Mouse (Mus musculus) stomach, embryonic 15.5 days (tissue): ENCODE results near the gene Axin2. TPM values are rescaled to one million over a fixed set of nuclear protein-coding genes. Genes with fewer than 3 reads are reported as not detected.

Experiments used
- ATAC-seq: fragments of 200-750 bp; cut with Nextera tagmentation; 2 replicates; pipeline ENCODE4 v1.8.0; 2017; ENCODE audit warnings: low read depth, moderate number of reproducible peaks, moderate TSS enrichment; ENCODE audit not compliant: insufficient read depth, low FRiP score
- H3K27ac ChIP-seq: fragments of 300-500 bp; sonication (generic); 2 replicates; pipeline ENCODE4 v1.5.1; 2015; ENCODE audit warnings: mild to moderate bottlenecking, inconsistent platforms
- H3K27me3 ChIP-seq: fragments of 300-500 bp; sonication (generic); replicated peaks from 2 replicates; pipeline ENCODE4 v1.6.1; 2015; ENCODE audit warnings: inconsistent platforms
- H3K36me3 ChIP-seq: fragments of 300-500 bp; sonication (generic); 2 replicates; pipeline ENCODE4 v1.6.1; 2015; ENCODE audit warnings: inconsistent platforms
- H3K4me1 ChIP-seq: fragments of 300-500 bp; sonication (generic); 2 replicates; pipeline ENCODE4 v1.6.1; 2015; ENCODE audit warnings: inconsistent platforms
- H3K4me2 ChIP-seq: fragments of 300-500 bp; sonication (generic); 2 replicates; pipeline ENCODE4 v1.6.1; 2015; ENCODE audit warnings: mild to moderate bottlenecking, inconsistent platforms
- H3K4me3 ChIP-seq: fragments of 300-500 bp; sonication (generic); replicated peaks from 2 replicates; pipeline ENCODE4 v1.5.1; 2015; ENCODE audit warnings: inconsistent platforms
- H3K9ac ChIP-seq: fragments of 300-500 bp; sonication (generic); 2 replicates; pipeline ENCODE4 v1.6.1; 2015; ENCODE audit warnings: inconsistent platforms
- H3K9me3 ChIP-seq: fragments of 300-500 bp; sonication (generic); 2 replicates; pipeline ENCODE4 v1.6.1; 2016; ENCODE audit warnings: inconsistent platforms
- WGBS: fragments of 180-500 bp; shearing (Covaris S2); methylation state at CpG from one replicate; pipeline ENCODE4 v1.1.7; 2015; 5-methylcytosine and 5-hydroxymethylcytosine counted together
- polyA plus RNA-seq: library from polyadenylated mRNA; unstranded; fragments of >200 nt; fragmentation: Nextera tagmentation; extraction: Ambion mirVana; gene quantifications from 2 replicates; pipeline ENCODE4 v1.2.1, GENCODE M21; 2015

Axin2 gene
- polyA plus RNA-seq, 1 experiment from 2014 or later = 3.8 TPM

DNA sequence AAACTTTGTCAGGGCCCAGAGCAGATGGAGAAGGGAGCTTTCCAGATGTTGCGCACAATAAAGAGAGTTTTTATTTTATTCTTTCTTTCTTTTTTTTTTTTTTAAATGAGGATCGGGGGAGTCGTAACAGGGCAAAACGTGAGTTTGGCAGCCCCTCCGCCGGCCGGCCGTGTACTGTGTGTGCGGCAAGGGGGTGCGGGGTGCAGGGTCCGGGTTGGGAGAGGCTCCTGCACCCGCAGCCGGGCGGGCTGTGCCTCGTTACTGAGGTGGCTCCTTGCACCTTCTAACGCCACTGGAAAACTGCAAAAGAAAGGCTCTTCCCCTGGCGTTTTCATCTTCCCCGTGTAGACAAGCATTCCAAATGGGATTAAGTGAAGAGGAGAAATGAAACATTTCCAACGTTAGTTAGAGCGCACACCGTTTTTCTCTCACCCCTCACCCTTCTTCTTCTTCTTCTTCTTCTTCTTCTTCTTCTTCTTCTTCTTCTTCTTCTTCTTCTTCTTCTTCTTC is 28.2 kb upstream of the Axin2 start:
- H3K27me3 ChIP-seq = no peaks in the 10 kb centered on the region
- 5% methylated on average over 21 of the region's 21 CpGs for WGBS
- H3K4me3 ChIP-seq = peak overlapping the region; percentile 34
- ATAC-seq = no peak
- H3K9ac ChIP-seq = no peak overlapping the region
- peak overlapping the region; percentile 69 for H3K4me2 ChIP-seq
- H3K36me3 ChIP-seq = no peaks in the 10 kb centered on the region
- no peaks in the 10 kb centered on the region for H3K9me3 ChIP-seq
- H3K27ac ChIP-seq = peak overlapping the region; percentile 79
- H3K4me1 ChIP-seq = peaks cover 13% of the 10 kb centered on the region; the same call in 1 of the 2 replicates

DNA sequence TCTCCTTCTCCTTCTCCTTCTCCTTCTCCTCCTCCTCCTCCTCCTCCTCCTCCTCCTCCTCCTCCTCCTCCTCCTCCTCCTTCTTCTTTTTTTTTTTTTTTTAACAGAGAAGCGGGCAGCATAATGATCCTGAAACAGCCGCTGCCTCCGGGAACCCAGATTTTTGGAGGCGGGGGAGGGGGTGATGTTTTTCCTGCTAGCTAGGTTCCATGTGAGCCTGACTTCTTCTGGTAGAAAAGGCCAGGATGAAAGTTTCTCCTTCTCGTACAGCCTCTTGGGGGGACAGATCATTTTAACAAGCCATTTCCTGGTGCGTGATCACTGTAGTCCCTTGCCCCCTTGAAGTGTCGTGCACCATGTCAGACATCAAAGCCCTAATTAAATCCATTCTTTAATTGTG is 27.7 kb upstream of the Axin2 start:
- Histone ChIP-seq H3K4me3 (no peak overlapping the region), H3K36me3 (no peaks in the 10 kb centered on the region), H3K27ac (no peak overlapping the region), H3K9me3 (no peaks in the 10 kb centered on the region), H3K27me3 (no peaks in the 10 kb centered on the region), H3K9ac (no peak overlapping the region), H3K4me1 (peaks cover 13% of the 10 kb centered on the region; the same call in 1 of the 2 replicates), H3K4me2 (no peak overlapping the region)
- WGBS = 35% methylated on average over 6 of the region's 7 CpGs
- ATAC-seq = no peak

DNA sequence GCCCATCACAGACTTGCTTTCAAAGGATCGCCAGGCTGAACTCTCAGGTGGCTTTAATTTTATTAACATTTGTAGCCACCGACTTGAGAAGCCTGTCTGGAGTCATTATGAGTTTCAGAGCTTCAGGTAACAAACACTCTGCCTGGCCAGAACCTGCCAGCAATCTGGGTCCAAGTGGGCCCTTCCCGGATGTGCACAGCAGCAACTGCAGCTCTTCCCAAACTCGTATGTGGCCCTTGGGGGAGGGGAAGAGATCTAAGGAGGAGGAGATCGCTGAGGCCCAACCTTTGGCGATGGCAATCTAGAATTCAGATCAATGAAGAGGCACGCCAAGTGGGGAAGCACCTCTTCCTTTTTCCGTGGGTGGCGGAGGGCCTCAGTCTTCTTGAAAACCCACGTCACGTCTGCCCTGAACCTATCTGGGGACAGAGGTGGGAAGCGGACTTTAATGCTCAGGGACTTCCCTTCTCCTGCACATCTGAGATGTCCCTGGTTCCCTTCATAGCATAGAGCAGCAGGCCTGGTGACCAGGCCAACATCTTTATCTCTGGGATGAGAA is 26.8 kb upstream of the Axin2 start:
- 70% methylated on average over 12 of the region's 12 CpGs for WGBS
- no peak for ATAC-seq
- H3K27ac ChIP-seq = no peak overlapping the region
- no peaks in the 10 kb centered on the region for H3K36me3 ChIP-seq
- H3K4me1 ChIP-seq = peaks cover 13% of the 10 kb centered on the region; the same call in 1 of the 2 replicates
- no peaks in the 10 kb centered on the region for H3K27me3 ChIP-seq
- H3K9me3 ChIP-seq = no peaks in the 10 kb centered on the region
- no peak overlapping the region for H3K4me3 ChIP-seq
- H3K9ac ChIP-seq = no peak overlapping the region
- no peak overlapping the region for H3K4me2 ChIP-seq

DNA sequence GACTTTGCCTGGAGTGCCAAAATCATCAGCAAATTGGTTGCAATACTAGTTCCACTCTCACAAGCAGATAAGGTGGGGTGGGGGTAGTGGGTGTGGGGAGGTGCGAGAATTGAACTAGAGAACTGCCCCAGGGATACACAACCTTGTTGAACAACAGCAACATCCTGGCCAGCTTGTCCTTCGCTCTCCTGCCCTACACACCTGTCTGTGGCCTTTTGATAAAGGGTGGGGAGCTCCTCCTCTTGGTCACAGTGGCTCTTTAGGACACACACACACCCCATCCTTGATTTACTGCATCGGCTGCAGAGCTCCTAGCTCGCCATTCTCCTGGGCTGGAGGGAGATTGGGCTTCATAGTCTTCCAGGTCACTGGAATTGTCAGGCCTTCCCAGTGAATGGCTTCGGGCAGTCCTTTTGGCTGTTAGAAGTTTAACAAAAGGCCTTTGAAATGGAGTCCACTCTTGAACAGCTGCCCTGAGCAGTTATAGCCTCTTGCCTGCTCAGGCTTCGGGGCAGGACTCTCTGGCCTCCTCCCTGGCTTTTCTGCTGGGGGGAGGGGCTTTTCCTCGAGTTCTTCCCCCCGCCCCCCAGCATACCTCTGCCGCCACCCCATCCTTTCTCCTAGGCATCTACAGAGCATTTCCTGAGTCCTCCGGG is 26.2 kb upstream of the Axin2 start:
- Histone ChIP-seq H3K9me3 (no peaks in the 10 kb centered on the region), H3K27me3 (no peaks in the 10 kb centered on the region), H3K9ac (no peak overlapping the region), H3K4me3 (no peak overlapping the region), H3K36me3 (no peaks in the 10 kb centered on the region), H3K27ac (no peak overlapping the region), H3K4me1 (peaks cover 13% of the 10 kb centered on the region; the same call in 1 of the 2 replicates), H3K4me2 (no peak overlapping the region)
- 63% methylated on average over 10 of the region's 10 CpGs for WGBS
- no peak for ATAC-seq

DNA sequence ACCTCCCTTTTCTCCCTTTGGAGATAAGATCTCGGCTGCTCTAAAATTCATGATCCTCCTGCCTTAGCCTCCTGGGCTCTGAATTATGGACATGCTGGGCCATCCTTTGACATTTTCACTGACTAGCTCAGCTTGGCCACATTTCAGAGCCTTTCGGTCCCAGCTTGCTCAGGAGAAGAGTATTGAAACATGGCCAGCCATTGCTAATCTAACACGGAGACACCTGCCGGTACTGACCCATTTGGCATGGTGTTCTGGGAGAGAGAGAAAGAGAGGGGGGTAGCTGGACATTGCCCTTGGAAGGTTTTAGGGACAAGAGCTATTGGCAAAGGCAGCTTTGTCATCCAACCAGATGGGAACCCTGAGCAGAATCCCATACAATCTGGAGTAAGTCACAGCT is 23.1 kb upstream of the Axin2 start:
- H3K9me3 ChIP-seq = no peaks in the 10 kb centered on the region
- no peak overlapping the region for H3K27ac ChIP-seq
- no peak overlapping the region for H3K4me2 ChIP-seq
- H3K27me3 ChIP-seq = no peaks in the 10 kb centered on the region
- no peak overlapping the region for H3K9ac ChIP-seq
- WGBS = 84% methylated on average over 4 of the region's 4 CpGs
- H3K36me3 ChIP-seq = no peaks in the 10 kb centered on the region
- H3K4me3 ChIP-seq = no peak overlapping the region
- ATAC-seq = no peak
- H3K4me1 ChIP-seq = peaks cover 3% of the 10 kb centered on the region; the same call in 1 of the 2 replicates

DNA sequence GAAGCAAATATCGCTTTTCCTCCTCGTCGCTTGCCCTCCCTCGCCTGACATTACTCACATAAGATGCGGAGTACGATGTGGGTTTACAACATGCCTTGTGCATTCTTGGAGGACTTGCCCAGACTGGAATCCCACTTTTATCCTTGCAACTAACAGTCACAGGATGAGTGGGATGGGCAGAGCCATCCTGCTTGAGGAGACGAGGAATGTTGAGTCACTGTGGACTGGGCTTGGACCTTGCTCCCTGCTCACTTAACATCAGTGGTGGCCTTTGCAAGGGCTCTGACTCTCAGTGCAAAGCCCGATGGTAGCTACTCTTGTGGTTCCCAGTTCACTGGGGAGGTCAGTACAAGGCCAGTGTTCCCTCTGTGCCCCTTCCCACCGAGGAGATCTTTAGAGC is 22.1 kb upstream of the Axin2 start:
- 61% methylated on average over 9 of the region's 9 CpGs for WGBS
- no peak for ATAC-seq
- H3K9ac ChIP-seq = no peak overlapping the region

DNA sequence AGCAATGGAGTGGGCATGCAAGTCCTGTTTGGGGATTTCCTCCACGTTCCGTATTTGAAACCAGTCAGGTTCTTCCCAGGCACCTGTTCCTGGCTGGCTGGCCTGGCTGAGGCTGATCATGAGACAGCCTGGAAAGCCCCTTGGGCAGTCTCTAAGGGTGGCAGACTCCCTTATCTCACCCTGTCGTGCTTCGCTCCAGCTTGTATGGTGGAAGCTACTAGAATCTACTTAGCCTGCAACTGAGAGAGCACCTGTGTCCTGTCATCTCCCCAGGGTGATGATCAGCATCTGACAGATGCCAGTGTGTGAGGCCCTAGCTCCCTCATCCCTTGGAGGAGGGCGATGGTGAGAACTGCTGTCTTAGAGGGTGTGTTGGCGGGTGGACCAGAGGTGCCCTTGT is 21.7 kb upstream of the Axin2 start:
- WGBS = 85% methylated on average over 6 of the region's 6 CpGs
- Histone ChIP-seq H3K4me2 (no peak overlapping the region), H3K36me3 (no peaks in the 10 kb centered on the region), H3K27ac (no peak overlapping the region), H3K9me3 (no peaks in the 10 kb centered on the region), H3K4me1 (no peaks in the 10 kb centered on the region; the same call in 1 of the 2 replicates), H3K9ac (no peak overlapping the region), H3K27me3 (no peaks in the 10 kb centered on the region), H3K4me3 (no peak overlapping the region)
- no peak for ATAC-seq

More for the DNA sequence above, 22.1 kb upstream of the Axin2 start:
- H3K4me1 ChIP-seq = no peaks in the 10 kb centered on the region; the same call in 1 of the 2 replicates
- H3K4me2 ChIP-seq = no peak overlapping the region
- no peaks in the 10 kb centered on the region for H3K27me3 ChIP-seq
- no peak overlapping the region for H3K4me3 ChIP-seq
- H3K36me3 ChIP-seq = no peaks in the 10 kb centered on the region
- H3K27ac ChIP-seq = no peak overlapping the region
- no peaks in the 10 kb centered on the region for H3K9me3 ChIP-seq

DNA sequence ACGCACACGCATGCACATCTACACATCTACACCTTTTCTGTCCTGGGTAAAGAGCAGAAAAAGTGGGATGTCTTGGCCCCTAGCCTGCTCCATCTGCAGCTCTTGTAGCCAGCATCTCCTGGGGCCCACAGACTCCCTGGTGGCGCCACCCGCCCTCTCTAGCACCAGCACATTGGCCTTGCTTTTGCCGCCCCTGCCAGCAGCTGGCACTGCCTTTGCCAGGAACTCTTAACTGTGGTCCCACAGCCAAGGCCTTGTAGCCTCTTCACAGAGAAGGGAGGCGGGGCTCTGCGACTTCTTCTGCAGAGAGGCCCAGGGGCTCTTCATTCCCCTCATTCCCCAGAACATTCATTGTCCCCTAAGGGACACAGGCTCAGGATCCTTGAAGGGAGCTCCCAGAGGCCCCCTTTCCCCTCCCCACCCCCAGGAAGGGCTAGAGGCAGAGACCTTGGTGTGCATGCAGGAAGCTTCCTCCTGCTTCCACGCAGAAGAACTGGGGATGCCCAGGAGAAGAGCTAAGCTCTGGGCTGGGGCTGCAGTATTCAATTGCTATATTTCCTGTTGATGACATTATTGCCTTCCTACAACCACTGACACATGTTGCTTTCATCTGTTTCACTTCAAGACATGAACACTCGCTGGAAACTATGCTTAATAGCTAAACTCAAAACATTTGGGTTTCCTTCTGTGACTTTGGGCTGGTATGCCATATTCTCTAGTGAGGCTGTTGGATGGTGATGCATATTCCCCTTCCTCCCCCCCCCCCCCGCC is 19.2 kb upstream of the Axin2 start:
- Histone ChIP-seq H3K27me3 (no peaks in the 10 kb centered on the region), H3K9me3 (no peaks in the 10 kb centered on the region), H3K4me1 (no peaks in the 10 kb centered on the region; the same call in 1 of the 2 replicates), H3K4me2 (no peak overlapping the region), H3K4me3 (no peak overlapping the region), H3K36me3 (no peaks in the 10 kb centered on the region), H3K9ac (no peak overlapping the region), H3K27ac (no peak overlapping the region)
- ATAC-seq = no peak
- 73% methylated on average over 9 of the region's 10 CpGs for WGBS

DNA sequence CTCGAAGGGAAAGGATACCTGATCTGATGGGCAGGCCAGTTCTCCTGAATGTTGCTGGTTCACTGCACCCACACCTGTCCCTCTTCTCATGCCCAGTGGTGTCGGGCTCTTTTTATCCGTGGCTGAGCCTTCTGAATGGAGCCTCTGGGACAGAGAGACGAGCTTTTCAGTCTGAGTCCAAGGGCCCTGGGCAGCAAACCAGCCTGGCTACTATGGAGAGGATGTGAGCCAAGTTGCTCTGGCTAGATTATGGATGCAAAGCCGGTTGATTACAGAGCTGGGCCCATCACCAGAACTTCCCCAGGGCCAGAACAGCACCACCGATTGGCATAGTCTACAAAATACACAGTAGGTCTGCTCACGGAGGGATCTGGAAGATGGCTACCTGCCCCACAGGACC is 18.5 kb upstream of the Axin2 start:
- H3K9ac ChIP-seq = no peak overlapping the region
- H3K27ac ChIP-seq = no peak overlapping the region
- WGBS = 77% methylated on average over 7 of the region's 7 CpGs
- no peak overlapping the region for H3K4me3 ChIP-seq
- no peaks in the 10 kb centered on the region for H3K27me3 ChIP-seq
- ATAC-seq = no peak
- H3K4me2 ChIP-seq = no peak overlapping the region
- H3K36me3 ChIP-seq = no peaks in the 10 kb centered on the region
- no peaks in the 10 kb centered on the region; the same call in 1 of the 2 replicates for H3K4me1 ChIP-seq
- no peaks in the 10 kb centered on the region for H3K9me3 ChIP-seq

DNA sequence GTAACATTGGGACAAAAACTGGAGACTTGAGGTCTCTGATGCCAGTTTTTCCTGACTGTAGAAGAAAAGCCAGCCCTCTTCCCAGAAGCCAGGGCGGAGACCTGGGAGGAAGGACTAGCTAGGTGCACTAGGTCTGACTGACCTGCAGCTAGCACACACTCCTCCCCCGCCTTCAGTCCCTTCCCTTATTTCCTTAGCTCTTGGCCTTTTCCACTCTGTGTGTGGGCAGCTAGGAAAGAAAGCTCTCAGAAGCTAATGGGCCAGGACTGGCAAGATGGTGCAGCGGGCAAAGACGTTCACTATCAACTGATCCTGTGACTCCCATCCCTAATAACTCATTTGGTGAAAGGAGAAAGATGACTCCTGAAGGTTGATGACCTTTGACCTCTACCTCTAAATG is 17.8 kb upstream of the Axin2 start:
- H3K4me1 ChIP-seq = no peaks in the 10 kb centered on the region; the same call in 1 of the 2 replicates
- H3K27me3 ChIP-seq = no peaks in the 10 kb centered on the region
- no peak overlapping the region for H3K4me3 ChIP-seq
- no peak overlapping the region for H3K9ac ChIP-seq
- no peak overlapping the region for H3K4me2 ChIP-seq
- H3K27ac ChIP-seq = no peak overlapping the region
- H3K36me3 ChIP-seq = no peaks in the 10 kb centered on the region
- no peak for ATAC-seq
- H3K9me3 ChIP-seq = no peaks in the 10 kb centered on the region
- 67% methylated on average over 4 of the region's 4 CpGs for WGBS

DNA sequence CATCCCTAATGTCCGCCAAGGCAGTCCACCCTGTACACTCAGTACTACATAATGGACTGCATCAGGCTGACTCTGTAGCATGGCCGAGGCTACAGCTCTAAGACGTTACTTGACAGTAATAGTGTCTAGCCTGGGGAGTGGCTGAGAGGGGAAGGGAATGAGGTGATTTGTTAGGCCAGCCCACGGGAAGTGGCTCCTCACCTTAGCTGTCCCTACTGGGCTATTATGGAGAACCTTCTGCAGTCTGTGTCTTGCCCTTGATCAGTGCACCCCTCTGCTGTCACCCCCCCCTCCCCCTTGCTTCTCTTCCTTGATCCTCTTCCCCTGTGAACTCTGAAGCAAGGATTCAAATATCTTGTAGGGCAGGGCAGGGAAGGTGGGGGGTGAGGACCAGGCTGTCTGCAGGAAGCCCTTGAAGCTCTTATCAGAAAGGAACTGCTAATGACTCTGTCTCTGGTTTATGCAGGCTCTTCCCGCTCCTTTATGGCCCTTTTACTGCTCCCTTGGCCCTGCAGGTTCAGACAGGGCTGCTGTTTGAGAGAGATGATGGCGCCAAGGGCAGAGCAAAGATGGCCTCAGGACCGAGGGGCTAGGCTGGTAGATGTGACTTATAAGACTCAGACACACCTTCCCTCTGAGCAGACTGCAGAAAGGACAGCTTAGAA is 13.4 kb upstream of the Axin2 start:
- WGBS = 61% methylated on average over 7 of the region's 7 CpGs
- Histone ChIP-seq H3K27me3 (no peaks in the 10 kb centered on the region; the same call in 1 of the 2 replicates), H3K4me1 (peaks cover 6% of the 10 kb centered on the region; the same call in 1 of the 2 replicates), H3K36me3 (no peaks in the 10 kb centered on the region), H3K27ac (no peak overlapping the region), H3K4me3 (no peak overlapping the region), H3K9ac (no peak overlapping the region), H3K9me3 (no peaks in the 10 kb centered on the region), H3K4me2 (no peak overlapping the region)
- no peak for ATAC-seq
